Mouse (Mus musculus) regulatory T cell (primary cell): ENCODE results near the gene Cd52.

Experiments
- in situ Hi-C: fragments of 300-600 bp; cut with MboI, MseI; formaldehyde crosslinking; loops from one replicate; pipeline ENCODE4 v1.15.1; 2025; ENCODE audit warnings: high pct_unique_total_duplicates

Cd52 gene

GRCm38 (mm10) chr4:134120192-134120805, 25.4 kb upstream of the Cd52 start:
- in situ Hi-C loops = loop anchor here (10.0 to 25.0 kb wide), 2 partner anchors 495 to 1992 kb away; no protein-coding TSS in a partner anchor

DNA sequence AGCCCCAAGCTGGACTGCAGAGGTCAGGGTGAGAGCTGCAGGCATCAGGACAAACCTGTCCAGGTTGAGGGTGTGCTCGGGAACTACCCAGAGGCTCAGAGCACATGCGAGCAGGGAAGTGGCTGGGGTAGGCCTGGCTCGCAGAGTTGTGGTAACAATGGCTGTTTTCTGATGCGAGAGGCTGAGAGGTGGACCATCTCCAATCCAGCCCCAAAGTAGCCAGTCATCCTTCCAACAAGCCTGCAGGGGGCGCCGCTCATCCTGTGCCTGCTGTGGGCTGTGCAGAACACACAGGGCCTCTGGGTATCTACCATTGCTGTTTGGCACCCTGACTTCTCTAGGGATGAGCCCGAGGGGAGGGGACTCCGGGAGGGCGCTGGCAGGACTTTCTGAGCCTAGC, 24.8 kb upstream of the Cd52 start:
- in situ Hi-C loops = loop anchor here (10.0 to 25.0 kb wide), 2 partner anchors 495 to 1993 kb away; no protein-coding TSS in a partner anchor

DNA sequence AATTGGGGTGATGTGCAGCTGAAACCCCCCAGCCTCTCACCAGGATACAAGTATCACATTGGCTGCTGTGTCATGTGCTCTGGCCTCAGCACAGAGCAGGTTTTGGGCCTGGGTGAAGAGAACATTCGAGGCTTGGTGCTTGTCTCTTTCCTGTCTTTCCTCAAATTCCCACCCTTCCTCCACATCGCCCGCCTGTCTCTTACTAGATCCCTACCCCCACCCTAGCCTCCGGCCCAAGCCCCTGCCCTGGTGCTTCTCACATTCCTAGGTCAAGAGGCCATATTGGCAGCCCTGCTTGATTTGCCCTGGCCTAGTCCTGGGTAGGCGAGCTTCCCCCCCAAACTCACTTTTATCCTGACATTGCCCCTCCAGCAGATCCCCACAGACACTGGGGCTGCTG, 24.2 kb upstream of the Cd52 start:
- in situ Hi-C loops = loop anchor here (25.0 kb wide), 1 partner anchor 1993 kb away; no protein-coding TSS in a partner anchor

- in situ Hi-C loops = loop anchor here (25.0 kb wide), 1 partner anchor 1994 kb away; no protein-coding TSS in a partner anchor
Measured at GRCm38 (mm10) chr4:134118126-134118800, 23.4 kb upstream of the Cd52 start.

- in situ Hi-C loops = loop anchor here (25.0 kb wide), 1 partner anchor 1995 kb away; no protein-coding TSS in a partner anchor
Measured at GRCm38 (mm10) chr4:134117012-134117411, 22.1 kb upstream of the Cd52 start.

- in situ Hi-C loops = loop anchor here (25.0 kb wide), 1 partner anchor 1996 kb away; no protein-coding TSS in a partner anchor
Measured at GRCm38 (mm10) chr4:134116501-134116900, 21.6 kb upstream of the Cd52 start.

DNA sequence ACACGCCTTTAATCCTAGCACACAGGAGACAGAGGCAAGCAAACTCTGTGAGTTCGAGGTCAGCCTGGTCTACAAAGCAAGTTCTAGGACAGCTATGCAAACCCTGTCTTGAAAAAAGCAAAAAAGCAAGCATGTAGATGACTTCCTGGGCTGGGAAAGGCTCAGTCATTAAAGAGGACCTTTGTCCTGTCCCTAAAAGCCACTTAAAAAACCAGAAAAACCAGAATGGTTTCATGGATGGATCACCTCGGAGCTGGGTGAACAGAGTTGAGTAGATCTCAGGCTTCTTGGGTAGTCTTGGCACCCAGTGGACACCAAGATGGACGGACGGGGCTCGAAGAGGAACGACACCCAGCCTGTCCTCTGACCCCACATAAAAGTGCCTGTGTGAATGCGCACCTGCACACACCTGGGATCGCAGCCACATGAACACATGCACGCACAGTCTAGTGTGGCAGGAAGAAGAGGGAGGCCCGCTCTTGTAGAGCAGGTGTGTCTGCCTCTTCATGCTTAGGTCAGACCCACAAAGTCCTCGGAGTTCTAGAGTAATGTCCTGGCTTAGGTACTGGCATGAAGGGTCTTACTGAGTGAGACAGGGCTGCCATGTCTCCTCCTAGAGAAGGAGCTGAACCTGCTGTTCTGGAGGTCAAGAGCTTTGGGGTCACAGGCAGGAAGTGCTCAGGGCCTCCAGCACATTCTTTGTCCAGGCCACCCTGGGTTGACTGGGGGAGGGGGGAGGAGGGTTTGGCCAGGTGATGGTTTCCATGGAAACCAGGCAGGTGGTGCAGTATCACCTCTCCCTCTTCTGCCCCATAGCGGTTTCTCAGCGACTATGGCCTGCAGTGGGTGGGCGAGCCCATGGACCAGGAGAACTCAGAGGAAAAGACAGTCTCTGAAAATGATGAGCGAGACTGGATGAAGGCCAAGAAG, 20.6 kb upstream of the Cd52 start:
- in situ Hi-C loops = loop anchor here (25.0 kb wide), 1 partner anchor 1997 kb away; no protein-coding TSS in a partner anchor

GRCm38 (mm10) chr4:134114038-134114437, 19.2 kb upstream of the Cd52 start:
- in situ Hi-C loops = loop anchor here (25.0 kb wide), 1 partner anchor 1998 kb away; no protein-coding TSS in a partner anchor

DNA sequence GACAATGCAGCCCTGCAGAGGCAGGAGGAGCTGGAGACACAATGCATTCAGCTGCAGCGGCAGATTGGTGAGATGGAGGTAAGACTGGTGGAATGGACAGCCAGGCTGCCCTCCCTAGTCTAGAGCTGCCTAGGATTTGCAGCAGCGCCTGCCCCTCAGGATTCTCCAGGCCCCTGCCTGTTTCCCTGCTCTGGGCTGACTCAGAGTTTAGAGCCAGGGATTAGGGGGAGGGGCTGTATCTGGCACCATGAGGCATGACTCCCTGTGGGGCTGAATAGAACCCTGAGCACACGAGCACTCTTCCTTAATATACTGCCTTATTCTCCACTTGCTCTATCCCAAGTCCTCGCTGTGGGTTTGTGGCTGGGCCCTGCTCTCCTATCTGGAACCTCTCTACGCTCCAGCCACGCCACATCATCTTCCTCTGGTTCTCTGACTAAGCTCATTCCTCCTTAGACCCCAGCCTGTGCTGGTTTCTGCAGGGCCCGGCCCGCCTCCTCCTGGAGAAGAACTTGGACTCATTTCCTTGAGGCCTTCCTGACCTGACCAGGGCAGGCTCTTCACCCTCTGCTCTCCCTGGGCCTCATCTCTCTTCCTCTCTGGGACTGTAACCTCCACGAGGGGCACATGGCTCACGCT, 18.6 kb upstream of the Cd52 start:
- in situ Hi-C loops = loop anchor here (25.0 kb wide), 1 partner anchor 1999 kb away; no protein-coding TSS in a partner anchor

- in situ Hi-C loops = loop anchor here (25.0 kb wide), 1 partner anchor 2000 kb away; no protein-coding TSS in a partner anchor
Measured at GRCm38 (mm10) chr4:134112403-134112802, 17.5 kb upstream of the Cd52 start.

GRCm38 (mm10) chr4:134110653-134111052, 15.8 kb upstream of the Cd52 start:
- in situ Hi-C loops = loop anchor here (25.0 kb wide), 1 partner anchor 2002 kb away; no protein-coding TSS in a partner anchor

DNA sequence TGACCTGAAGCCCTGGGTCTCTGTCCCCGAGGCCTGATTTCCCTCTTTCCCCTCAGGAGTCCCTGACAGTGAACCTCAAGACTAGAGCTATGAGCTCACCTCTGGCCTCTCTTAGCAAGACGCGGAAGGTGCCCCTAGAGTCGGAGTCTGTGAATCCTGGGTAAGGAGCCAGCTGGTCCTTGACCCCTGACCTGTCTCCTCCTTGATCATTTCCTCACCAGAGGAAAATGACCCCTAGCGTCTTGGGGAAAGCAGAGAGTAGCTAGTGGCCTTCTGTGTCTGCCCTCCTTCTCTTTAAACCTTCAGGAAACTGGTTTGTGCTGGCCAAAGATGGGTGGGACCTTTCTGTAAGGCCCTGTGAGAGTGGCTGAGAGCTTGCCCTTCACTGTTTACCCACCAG, 13.3 kb upstream of the Cd52 start:
- in situ Hi-C loops = loop anchor here (25.0 kb wide), 1 partner anchor 2004 kb away; no protein-coding TSS in a partner anchor

DNA sequence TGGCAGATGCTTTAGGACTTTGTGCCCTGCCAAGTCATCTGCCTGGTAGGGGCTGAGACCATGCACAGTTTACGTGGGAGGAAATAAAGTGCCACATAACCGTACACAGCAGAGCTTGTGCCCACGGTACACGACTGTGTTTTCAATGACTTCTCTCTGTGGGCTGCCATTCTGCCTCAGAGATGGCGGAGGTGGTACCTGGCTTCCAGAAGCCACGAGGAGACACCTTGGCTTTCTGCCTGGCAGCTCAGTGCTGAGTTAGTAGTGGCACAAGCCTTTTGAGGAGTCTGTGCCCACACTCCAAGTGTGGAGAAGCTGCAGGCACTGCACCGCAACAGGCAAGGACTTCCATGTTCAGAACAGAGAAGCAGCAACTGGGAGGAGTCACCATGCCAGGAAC, 12.8 kb upstream of the Cd52 start:
- in situ Hi-C loops = loop anchor here (25.0 kb wide), 1 partner anchor 2005 kb away; no protein-coding TSS in a partner anchor

- in situ Hi-C loops = loop anchor here (25.0 kb wide), 1 partner anchor 2006 kb away; no protein-coding TSS in a partner anchor
Measured at GRCm38 (mm10) chr4:134106105-134106504, 11.2 kb upstream of the Cd52 start.

DNA sequence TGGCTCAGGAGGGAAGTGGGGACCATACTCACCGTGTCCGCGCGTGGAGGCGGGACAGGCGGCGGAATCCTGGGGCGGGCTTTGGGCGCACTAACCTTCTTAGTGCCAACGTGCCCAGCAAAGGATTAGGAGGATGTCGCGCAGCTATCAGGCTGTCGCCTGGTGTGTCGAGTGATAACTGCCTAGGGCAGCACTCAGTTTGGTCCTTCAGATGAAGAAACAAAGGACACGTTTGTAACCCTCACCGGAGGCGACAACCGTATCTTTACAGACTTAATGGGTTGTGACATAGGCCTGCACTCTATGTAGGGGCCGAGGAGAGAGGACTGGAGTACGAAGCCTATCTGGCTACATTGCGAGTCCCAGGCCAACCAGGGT, 7.8 kb upstream of the Cd52 start:
- in situ Hi-C loops = loop anchor here (25.0 kb wide), 1 partner anchor 2010 kb away; no protein-coding TSS in a partner anchor

DNA sequence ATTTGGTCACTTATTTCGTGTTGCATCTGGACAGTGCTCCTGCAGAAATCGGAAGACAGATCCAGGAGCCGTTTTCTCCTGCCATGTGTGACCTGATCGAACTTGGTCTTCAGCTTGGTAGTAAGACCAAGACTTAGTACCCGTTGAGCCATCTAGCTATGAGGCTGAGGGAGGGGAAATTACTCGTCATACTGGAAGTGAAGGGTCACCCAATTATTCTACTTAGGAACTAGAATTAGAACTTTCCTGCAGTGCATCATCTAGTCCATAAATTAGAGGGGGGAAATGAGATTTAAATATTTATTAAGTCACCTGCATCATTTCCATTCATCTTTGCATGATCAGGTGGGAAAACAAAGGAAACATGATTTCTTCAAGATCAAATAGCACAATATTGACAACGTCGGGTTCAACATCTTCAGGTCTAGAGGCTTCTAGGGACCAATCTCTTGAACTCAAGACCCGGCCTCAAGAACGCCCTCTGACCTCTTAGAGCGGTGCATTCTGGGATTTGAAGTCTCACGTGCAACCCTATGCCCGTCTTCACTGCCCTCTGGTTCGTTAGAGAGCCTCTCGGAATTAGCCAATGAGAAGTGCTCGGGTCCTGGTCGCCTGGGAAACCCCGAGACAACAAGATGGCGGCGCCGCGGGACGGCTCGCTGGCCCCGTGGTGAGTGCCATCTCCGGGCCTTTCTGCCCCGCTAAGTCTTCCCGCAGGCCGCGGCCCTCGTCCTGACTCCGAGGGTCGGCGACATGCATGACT, 7.3 kb upstream of the Cd52 start, which contains the start of gene Ubxn11:
TSS of gene Ubxn11 (plus strand) at position 592 of the 763 bp plus-strand sequence.
- in situ Hi-C loops = loop anchor here (25.0 kb wide), 1 partner anchor 2010 kb away; no protein-coding TSS in a partner anchor

DNA sequence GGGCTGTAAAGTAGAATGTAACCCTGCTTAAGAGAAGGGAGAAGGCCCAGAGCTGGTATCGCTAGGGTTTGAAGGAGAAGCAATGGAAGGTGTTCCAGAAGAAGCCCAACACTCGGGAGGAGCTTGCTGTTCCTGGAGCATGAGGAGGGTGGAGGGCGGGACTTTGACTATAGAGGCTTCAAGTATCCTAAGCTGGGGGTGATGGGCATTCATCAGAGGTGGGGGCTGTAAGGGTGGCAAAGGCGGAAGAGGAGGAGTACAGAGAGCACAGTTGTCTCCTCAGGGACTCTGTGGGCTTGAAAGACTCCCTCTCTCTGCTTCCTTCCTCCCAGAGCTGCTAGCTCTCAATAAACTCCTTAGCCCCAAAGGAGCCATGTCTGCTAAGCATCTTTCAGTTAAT, 5.4 kb upstream of the Cd52 start:
- in situ Hi-C loops = loop anchor here (25.0 kb wide), 1 partner anchor 2012 kb away; no protein-coding TSS in a partner anchor

GRCm38 (mm10) chr4:134098628-134099027, 3.7 kb upstream of the Cd52 start:
- in situ Hi-C loops = no loop called here

DNA sequence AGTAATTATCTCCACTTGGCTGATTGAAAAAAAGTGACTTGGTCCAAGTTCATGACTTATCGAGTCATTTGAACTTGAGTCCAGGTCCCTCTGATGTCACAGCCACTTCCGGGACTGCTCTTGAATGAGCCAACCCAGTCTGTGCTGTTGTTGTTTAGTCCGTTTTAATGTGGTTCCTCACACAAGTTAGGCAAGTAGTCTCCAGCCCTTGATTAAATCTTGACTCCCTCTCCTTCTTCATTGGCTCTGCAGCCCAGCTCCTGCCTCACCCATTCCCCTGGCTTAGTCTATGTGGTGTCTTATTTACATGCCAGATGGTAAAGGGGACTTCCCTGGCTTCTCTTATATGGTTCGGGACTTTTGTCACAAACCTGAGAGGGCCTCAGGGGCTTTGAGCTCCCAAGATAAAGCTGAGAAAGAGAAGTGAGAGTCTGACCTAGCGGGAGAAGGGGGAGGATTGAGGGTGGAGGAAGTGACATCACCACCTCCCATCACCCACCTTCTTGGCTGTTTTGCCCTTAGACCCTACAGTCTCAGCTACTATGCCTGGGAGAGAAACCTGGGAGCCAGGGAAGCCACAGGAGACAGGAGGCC, 2.2 kb upstream of the Cd52 start:
- in situ Hi-C loops = no loop called here
